Mouse (Mus musculus): Measurements from ENCODE around the gene Hoxa4.

Gene Hoxa4

GRCm38 (mm10) chr6:52203371-52204049 is 12.0 kb upstream of the Hoxa4 start:
- DNase-seq (ENCODE audit: low spot score) = no peak

- no peak for DNase-seq (ENCODE audit: low spot score)
Observed at GRCm38 (mm10) chr6:52203121-52203370, 11.5 kb upstream of the Hoxa4 start.

GRCm38 (mm10) chr6:52202362-52203120 is 11.0 kb upstream of the Hoxa4 start:
- no peak for DNase-seq (ENCODE audit: low spot score)

GRCm38 (mm10) chr6:52201269-52201668 is 9.7 kb upstream of the Hoxa4 start:
- no peak for DNase-seq (ENCODE audit: low spot score)

- no peak for DNase-seq (ENCODE audit: low spot score)
Observed at GRCm38 (mm10) chr6:52200751-52201250, 9.2 kb upstream of the Hoxa4 start.

GRCm38 (mm10) chr6:52200073-52200750 is 8.7 kb upstream of the Hoxa4 start:
- DNase-seq (ENCODE audit: low spot score) = no peak

- DNase-seq (ENCODE audit: low spot score) = no peak
Observed at GRCm38 (mm10) chr6:52197271-52197670, 5.7 kb upstream of the Hoxa4 start.

- DNase-seq (ENCODE audit: low spot score) = no peak
Observed at GRCm38 (mm10) chr6:52196811-52197210, 5.3 kb upstream of the Hoxa4 start.

- DNase-seq (ENCODE audit: low spot score) = no peak
Observed at GRCm38 (mm10) chr6:52194690-52195089, 3.1 kb upstream of the Hoxa4 start.

- DNase-seq (ENCODE audit: low spot score) = peak; percentile 12
Observed at GRCm38 (mm10) chr6:52191860-52192550, 452 bp upstream of the Hoxa4 start.

GRCm38 (mm10) chr6:52190410-52190809 is 1.1 kb downstream of the Hoxa4 start:
- DNase-seq (ENCODE audit: low spot score) = no peak

GRCm38 (mm10) chr6:52189909-52190308 is 1.6 kb downstream of the Hoxa4 start:
- DNase-seq (ENCODE audit: low spot score) = no peak

- DNase-seq (ENCODE audit: low spot score) = no peak
Observed at GRCm38 (mm10) chr6:52189172-52189591, 2.4 kb downstream of the Hoxa4 start.

- DNase-seq (ENCODE audit: low spot score) = no peak
Observed at GRCm38 (mm10) chr6:52186500-52186899, 5.1 kb downstream of the Hoxa4 start.

GRCm38 (mm10) chr6:52185834-52186233 is 5.7 kb downstream of the Hoxa4 start:
- no peak for DNase-seq (ENCODE audit: low spot score)

GRCm38 (mm10) chr6:52185222-52185621 is 6.3 kb downstream of the Hoxa4 start:
- DNase-seq (ENCODE audit: low spot score) = no peak

- DNase-seq (ENCODE audit: low spot score) = no peak
Observed at GRCm38 (mm10) chr6:52184668-52185067, 6.9 kb downstream of the Hoxa4 start.

- DNase-seq (ENCODE audit: low spot score) = no peak
Observed at GRCm38 (mm10) chr6:52183311-52184080, 8.1 kb downstream of the Hoxa4 start.

GRCm38 (mm10) chr6:52182793-52183192 is 8.8 kb downstream of the Hoxa4 start:
- no peak for DNase-seq (ENCODE audit: low spot score)

- DNase-seq (ENCODE audit: low spot score) = no peak
Observed at GRCm38 (mm10) chr6:52182030-52182429, 9.5 kb downstream of the Hoxa4 start.

GRCm38 (mm10) chr6:52180726-52181125 is 10.8 kb downstream of the Hoxa4 start:
- DNase-seq (ENCODE audit: low spot score) = no peak

Measured in c-Kit-positive CD71-positive TER-119-positive erythroid progenitor cells, embryonic 14.5 days (primary cell).